Mouse (Mus musculus): ENCODE measurements around the gene Cd69.

Cd69 gene

GRCm38 (mm10) chr6:129224090-129224489 is 51.1 kb downstream of the Cd69 start:
- DNase-seq (ENCODE audit: low spot score): no peak

GRCm38 (mm10) chr6:129223611-129224010 is 51.6 kb downstream of the Cd69 start:
- DNase-seq (ENCODE audit: low spot score): no peak

- peak; percentile 86 for DNase-seq (ENCODE audit: low spot score)
These were observed 52.9 kb downstream of the Cd69 start for GRCm38 (mm10) chr6:129222188-129222800.

- DNase-seq (ENCODE audit: low spot score): no peak
These were observed 54.2 kb downstream of the Cd69 start for GRCm38 (mm10) chr6:129221053-129221452.

GRCm38 (mm10) chr6:129219897-129220517 is 55.2 kb downstream of the Cd69 start:
- DNase-seq (ENCODE audit: low spot score): no peak

GRCm38 (mm10) chr6:129218191-129218696 is 57.0 kb downstream of the Cd69 start:
- no peak for DNase-seq (ENCODE audit: low spot score)
